Mouse (Mus musculus) erythroblast, embryonic 14.5 days (primary cell): ENCODE measurements around the gene Zfp36l1. TPM values are rescaled to one million over a fixed set of nuclear protein-coding genes. Genes with fewer than 3 reads are reported as not detected.
"Not testable (repeated sequence)": the region's sequence is repeated elsewhere in the genome, so short reads cannot be mapped to it uniquely, and the experiment has no call there.

ENCODE experiments used
- H3K27me3 ChIP-seq: 2 replicates; pipeline ENCODE4 v1.6.1; 2012; ENCODE audit warnings: inconsistent platforms; ENCODE audit not compliant: control insufficient read depth
- H3K36me3 ChIP-seq: 2 replicates; pipeline ENCODE4 v1.6.1; 2012; ENCODE audit warnings: mild to moderate bottlenecking, inconsistent platforms; ENCODE audit not compliant: control insufficient read depth
- H3K4me1 ChIP-seq: 2 replicates; pipeline ENCODE4 v1.6.1; 2012; ENCODE audit warnings: inconsistent platforms; ENCODE audit not compliant: control insufficient read depth
- H3K4me3 ChIP-seq: replicated peaks from 2 replicates; pipeline ENCODE3; 2012; ENCODE audit warnings: moderate library complexity, mild to moderate bottlenecking, inconsistent platforms
- H3K9me3 ChIP-seq: 2 replicates; pipeline ENCODE4 v1.6.1; 2012; ENCODE audit warnings: low read length, inconsistent platforms, mixed read lengths; ENCODE audit not compliant: control insufficient read depth
- GATA1 ChIP-seq: IDR thresholded peaks from 2 replicates; pipeline ENCODE4 v1.6.1; 2012; ENCODE audit warnings: low read length, inconsistent platforms, mixed read lengths
- TAL1 ChIP-seq: IDR thresholded peaks from 3 replicates; pipeline ENCODE4 v1.6.1; 2012; ENCODE audit warnings: low read length, inconsistent platforms, mixed read lengths
- polyA plus RNA-seq: library from polyadenylated mRNA; stranded (reverse); fragments of >175 nt; gene quantifications from 2 replicates; pipeline ENCODE4 v1.2.3, GENCODE M21; 2012

The Zfp36l1 gene
- polyA plus RNA-seq, 1 experiment, result 9.0 TPM

GRCm38 (mm10) chr12:80111131-80112070 lies 1.4 kb downstream of the Zfp36l1 start:
- Histone ChIP-seq H3K27me3 (no peaks in the 10 kb centered on the region), H3K36me3 (peaks cover 28% of the 10 kb centered on the region), H3K4me3 (peak overlapping the region; percentile 85), H3K9me3 (no peaks in the 10 kb centered on the region), H3K4me1 (peaks cover 71% of the 10 kb centered on the region)
- TF ChIP-seq GATA1 (no peak), TAL1 (no peak)

- H3K27me3 ChIP-seq, result no peaks in the 10 kb centered on the region
- H3K9me3 ChIP-seq, result no peaks in the 10 kb centered on the region
- peak overlapping the region; percentile 85 for H3K4me3 ChIP-seq
- peaks cover 28% of the 10 kb centered on the region for H3K36me3 ChIP-seq
- H3K4me1 ChIP-seq, result peaks cover 62% of the 10 kb centered on the region
- TF ChIP-seq TAL1 (no peak), GATA1 (no peak)
Observed at GRCm38 (mm10) chr12:80110546-80110870, 2.3 kb downstream of the Zfp36l1 start.

GRCm38 (mm10) chr12:80109753-80110545 lies 2.9 kb downstream of the Zfp36l1 start:
- TF ChIP-seq GATA1 (no peak), TAL1 (no peak)
- peak overlapping the region; percentile 85 for H3K4me3 ChIP-seq
- peaks cover 28% of the 10 kb centered on the region for H3K36me3 ChIP-seq
- no peaks in the 10 kb centered on the region for H3K9me3 ChIP-seq
- no peaks in the 10 kb centered on the region for H3K27me3 ChIP-seq
- peaks cover 61% of the 10 kb centered on the region for H3K4me1 ChIP-seq

- not testable (repeated sequence) for H3K27me3 ChIP-seq, H3K9me3 ChIP-seq, H3K4me3 ChIP-seq
- Histone ChIP-seq H3K4me1 (peaks cover 52% of the 10 kb centered on the region), H3K36me3 (peaks cover 28% of the 10 kb centered on the region)
Observed at GRCm38 (mm10) chr12:80108896-80109668, 3.7 kb downstream of the Zfp36l1 start.

GRCm38 (mm10) chr12:80106896-80107667 lies 5.7 kb downstream of the Zfp36l1 start:
- Histone ChIP-seq H3K9me3 (no peaks in the 10 kb centered on the region), H3K36me3 (peaks cover 28% of the 10 kb centered on the region), H3K4me3 (no peak overlapping the region), H3K27me3 (no peaks in the 10 kb centered on the region), H3K4me1 (peaks cover 38% of the 10 kb centered on the region)
- TF ChIP-seq GATA1, result no peak
- TF ChIP-seq TAL1, result no peak

GRCm38 (mm10) chr12:80106138-80106895 lies 6.5 kb downstream of the Zfp36l1 start:
- H3K36me3 ChIP-seq, result peaks cover 28% of the 10 kb centered on the region

GRCm38 (mm10) chr12:80103521-80103973 lies 9.3 kb downstream of the Zfp36l1 start:
- Histone ChIP-seq H3K4me3 (no peak overlapping the region), H3K4me1 (peaks cover 6% of the 10 kb centered on the region), H3K9me3 (no peaks in the 10 kb centered on the region), H3K27me3 (no peaks in the 10 kb centered on the region), H3K36me3 (peaks cover 5% of the 10 kb centered on the region)
- no peak for TF ChIP-seq GATA1
- no peak for TF ChIP-seq TAL1

More at GRCm38 (mm10) chr12:80106138-80106895, 6.5 kb downstream of the Zfp36l1 start:
- H3K4me3 ChIP-seq, result no peak overlapping the region
- H3K4me1 ChIP-seq, result peaks cover 30% of the 10 kb centered on the region
- H3K9me3 ChIP-seq, result no peaks in the 10 kb centered on the region
- H3K27me3 ChIP-seq, result no peaks in the 10 kb centered on the region
- TF ChIP-seq TAL1 (no peak), GATA1 (no peak)

- Histone ChIP-seq H3K4me3 (no peak overlapping the region), H3K4me1 (peaks cover 6% of the 10 kb centered on the region), H3K27me3 (no peaks in the 10 kb centered on the region), H3K9me3 (no peaks in the 10 kb centered on the region), H3K36me3 (peaks cover 5% of the 10 kb centered on the region)
- no peak for TF ChIP-seq TAL1
Observed at GRCm38 (mm10) chr12:80103089-80103488, 9.7 kb downstream of the Zfp36l1 start.
